Mouse (Mus musculus) left cerebral cortex, postnatal 25 days (tissue): ENCODE results near the gene Pif1. TPM values are rescaled to one million over a fixed set of nuclear protein-coding genes. Genes with fewer than 3 reads are reported as not detected.

Experiments
- DNase-seq, 2 experiments: peaks; one replicate each; pipeline ENCODE4 v3.0.0; 2022; ENCODE audit warnings: low spot score in 2 of 2, mixed read lengths in 1 of 2
- intact Hi-C: fragments of 180-260 bp; cut with DNase I; formaldehyde crosslinking; loops from one replicate; pipeline ENCODE4 v1.15.1; 2025
- total RNA-seq, 2 experiments: library from RNA; stranded (reverse); gene quantifications; 2 replicates each; pipeline ENCODE4 v1.2.3; 2021

The Pif1 gene
- total RNA-seq, 2 experiments from 2014 or later, result 0.27 to 0.46 TPM

GRCm38 (mm10) chr9:65629767-65630630 lies 43.0 kb downstream of the Pif1 start:
- no peak for DNase-seq
- intact Hi-C loops, result no loop called here

GRCm38 (mm10) chr9:65630631-65631353 lies 43.8 kb downstream of the Pif1 start:
- intact Hi-C loops, result no loop called here
- DNase-seq, result no peak

- intact Hi-C loops, result no loop called here
- no peak for DNase-seq
Measured at GRCm38 (mm10) chr9:65631354-65632021, 44.5 kb downstream of the Pif1 start.

GRCm38 (mm10) chr9:65635766-65636165 lies 48.8 kb downstream of the Pif1 start:
- intact Hi-C loops, result no loop called here
- DNase-seq, result no peak

- intact Hi-C loops, result no loop called here
- no peak for DNase-seq
Measured at GRCm38 (mm10) chr9:65636926-65637325, 50.0 kb downstream of the Pif1 start.

- DNase-seq, result no peak
- intact Hi-C loops, result no loop called here
Measured at GRCm38 (mm10) chr9:65639065-65639464, 52.1 kb downstream of the Pif1 start.

GRCm38 (mm10) chr9:65640838-65641410 lies 54.0 kb downstream of the Pif1 start:
- no peak for DNase-seq
- intact Hi-C loops, result no loop called here

GRCm38 (mm10) chr9:65641446-65642052 lies 54.6 kb downstream of the Pif1 start:
- intact Hi-C loops, result no loop called here
- DNase-seq, result no peak

- DNase-seq, result no peak
- intact Hi-C loops, result no loop called here
Measured at GRCm38 (mm10) chr9:65642546-65642945, 55.6 kb downstream of the Pif1 start.

- intact Hi-C loops, result no loop called here
Measured at GRCm38 (mm10) chr9:65644960-65645359, 58.0 kb downstream of the Pif1 start.

More at GRCm38 (mm10) chr9:65644960-65645359, 58.0 kb downstream of the Pif1 start:
- no peak for DNase-seq

Other genes with a start within 250 kb of the Pif1 start
- 10 to 100 TPM; 28.0 to 29.1 TPM for gene Pdcd7, start 241.1 kb upstream of the Pif1 start, total RNA-seq
- gene Ubap1l, start 226.1 kb upstream of the Pif1 start, total RNA-seq, result 1 to 10 TPM; 3.3 to 5.8 TPM
- under 1 TPM; 0.11 to 0.32 TPM for gene Kbtbd13, start 195.5 kb upstream of the Pif1 start, total RNA-seq
- gene Rasl12, start 188.7 kb upstream of the Pif1 start, total RNA-seq, result 1 to 10 TPM; 2.7 to 3.4 TPM
- not detected for gene Slc51b, start 164.2 kb upstream of the Pif1 start, total RNA-seq
- 10 to 100 TPM; 17.4 to 19.2 TPM for gene Mtfmt, start 151.4 kb upstream of the Pif1 start, total RNA-seq
- 10 to 100 TPM; 27.8 to 32.1 TPM for gene Spg21, start 126.2 kb upstream of the Pif1 start, total RNA-seq
- gene Ankdd1a, start 67.0 kb upstream of the Pif1 start, total RNA-seq, result 1 to 10 TPM; 2.8 to 3.7 TPM
- 10 to 100 TPM; 13.3 to 17.0 TPM for gene Plekho2, start 7.1 kb upstream of the Pif1 start, total RNA-seq
- gene Rbpms2, start 42.5 kb downstream of the Pif1 start, total RNA-seq, result 1 to 10 TPM; 2.2 to 3.2 TPM
- 100 to 1,000 TPM; 231 to 250 TPM for gene Oaz2, start 80.8 kb downstream of the Pif1 start, total RNA-seq
- gene Zfp609, start 240.4 kb downstream of the Pif1 start, total RNA-seq, result 10 to 100 TPM; 42.3 to 48.5 TPM